Mouse (Mus musculus) stomach, embryonic 14.5 days (tissue): ENCODE measurements around the gene Usp49. TPM values are rescaled to one million over a fixed set of nuclear protein-coding genes. Genes with fewer than 3 reads are reported as not detected.
A peak's percentile ranks its signal among the peaks of the same experiment; 100 is the strongest.
"Not testable (repeated sequence)": the region's sequence is repeated elsewhere in the genome, so short reads cannot be mapped to it uniquely, and the experiment has no call there.

Source experiments
- ATAC-seq: fragments of 200-750 bp; cut with Nextera tagmentation; 2 replicates; pipeline ENCODE4 v1.8.0; 2017; ENCODE audit warnings: low read depth, moderate TSS enrichment; ENCODE audit not compliant: insufficient number of reproducible peaks, insufficient read depth, low FRiP score
- H3K27ac ChIP-seq: fragments of 300-500 bp; sonication (generic); 2 replicates; pipeline ENCODE4 v1.5.1; 2014; ENCODE audit warnings: mild to moderate bottlenecking, low read length, moderate library complexity, mixed read lengths
- H3K27me3 ChIP-seq: fragments of 300-500 bp; sonication (generic); 2 replicates; pipeline ENCODE4 v1.6.1; 2014; ENCODE audit warnings: low read length, control low read depth, mixed read lengths; ENCODE audit not compliant: control insufficient read depth, insufficient read depth
- H3K36me3 ChIP-seq: fragments of 300-500 bp; sonication (generic); 2 replicates; pipeline ENCODE4 v1.6.1; 2014; ENCODE audit warnings: mild to moderate bottlenecking, control low read depth, low read length, moderate library complexity, mixed read lengths; ENCODE audit not compliant: control insufficient read depth, insufficient read depth
- H3K4me1 ChIP-seq: fragments of 300-500 bp; sonication (generic); 2 replicates; pipeline ENCODE4 v1.6.1; 2014; ENCODE audit warnings: low read length, control low read depth, mixed read lengths; ENCODE audit not compliant: control insufficient read depth, insufficient read depth
- H3K4me2 ChIP-seq: fragments of 300-500 bp; sonication (generic); replicated peaks from 2 replicates; pipeline ENCODE4 v1.6.1; 2014; ENCODE audit warnings: low read depth, low read length, control low read depth
- H3K4me3 ChIP-seq: fragments of 300-500 bp; sonication (generic); 2 replicates; pipeline ENCODE4 v1.5.1; 2014; ENCODE audit warnings: low read depth, low read length, control low read depth
- H3K9ac ChIP-seq: fragments of 300-500 bp; sonication (generic); replicated peaks from 2 replicates; pipeline ENCODE4 v1.6.1; 2014; ENCODE audit warnings: low read depth, mild to moderate bottlenecking, control low read depth, low read length, moderate library complexity, mixed read lengths
- H3K9me3 ChIP-seq: fragments of 300-500 bp; sonication (generic); 2 replicates; pipeline ENCODE4 v1.6.1; 2016; ENCODE audit warnings: low read depth, low read length, control low read depth; ENCODE audit not compliant: control insufficient read depth
- WGBS: fragments of 180-500 bp; shearing (Covaris S2); extraction: QIAGEN DNeasy Blood & Tissue Kit; methylation state at CpG from one replicate; pipeline ENCODE4 v1.1.7; 2014; 5-methylcytosine and 5-hydroxymethylcytosine counted together
- polyA plus RNA-seq: library from polyadenylated mRNA; unstranded; fragments of >200 nt; fragmentation: Nextera tagmentation; extraction: Ambion mirVana; gene quantifications from 2 replicates; pipeline ENCODE4 v1.2.1, GENCODE M21; 2014

Gene Usp49
- polyA plus RNA-seq, 1 experiment from 2014 or later: 4.9 TPM

GRCm38 (mm10) chr17:47595248-47596161, 35.0 kb upstream of the Usp49 start:
- Histone ChIP-seq H3K9me3 (no peaks in the 10 kb centered on the region), H3K9ac (peak overlapping the region; percentile 98), H3K4me3 (peak overlapping the region; percentile 81), H3K4me2 (peak overlapping the region; percentile 74), H3K27ac (peak overlapping the region; percentile 99), H3K27me3 (no peaks in the 10 kb centered on the region), H3K4me1 (peaks cover 20% of the 10 kb centered on the region), H3K36me3 (peaks cover 30% of the 10 kb centered on the region)
- WGBS: under 1% methylated on average over 21 of the region's 21 CpGs
- ATAC-seq: peak; percentile 78

- peaks cover 20% of the 10 kb centered on the region for H3K4me1 ChIP-seq
- no peaks in the 10 kb centered on the region for H3K9me3 ChIP-seq
- 17% methylated on average over 6 of the region's 6 CpGs for WGBS
- H3K4me2 ChIP-seq: peak overlapping the region; percentile 74
- ATAC-seq: no peak
- H3K27ac ChIP-seq: peak overlapping the region; percentile 99
- peaks cover 38% of the 10 kb centered on the region for H3K36me3 ChIP-seq
- no peaks in the 10 kb centered on the region for H3K27me3 ChIP-seq
- peak overlapping the region; percentile 81 for H3K4me3 ChIP-seq
- peak overlapping the region; percentile 98 for H3K9ac ChIP-seq
Measured at GRCm38 (mm10) chr17:47596162-47596838, 34.2 kb upstream of the Usp49 start.

DNA sequence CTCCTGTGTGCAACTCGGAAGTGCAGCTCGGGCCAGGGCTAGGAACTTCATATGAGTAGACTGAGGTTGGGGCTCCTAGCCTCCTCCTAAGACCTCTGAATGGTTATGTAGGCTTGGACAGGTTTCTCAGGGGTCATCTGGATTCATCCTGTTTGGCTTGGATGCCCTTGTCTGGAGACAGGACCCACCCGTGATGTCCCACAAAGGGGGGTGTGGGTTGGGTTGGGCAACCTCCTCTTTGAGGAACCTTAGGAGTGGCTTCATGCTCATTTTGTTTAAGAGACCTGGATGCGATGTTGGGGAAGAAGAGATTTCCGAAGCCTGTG, 33.7 kb upstream of the Usp49 start:
- peak overlapping the region; percentile 99 for H3K27ac ChIP-seq
- peaks cover 43% of the 10 kb centered on the region for H3K36me3 ChIP-seq
- H3K9me3 ChIP-seq: no peaks in the 10 kb centered on the region
- H3K27me3 ChIP-seq: no peaks in the 10 kb centered on the region
- peak overlapping the region; percentile 74 for H3K4me2 ChIP-seq
- WGBS: 40% methylated on average over 5 of the region's 5 CpGs
- H3K4me1 ChIP-seq: peaks cover 20% of the 10 kb centered on the region
- peak overlapping the region; percentile 98 for H3K9ac ChIP-seq
- H3K4me3 ChIP-seq: peak overlapping the region; percentile 81
- ATAC-seq: no peak

GRCm38 (mm10) chr17:47597261-47597660, 33.2 kb upstream of the Usp49 start:
- H3K27ac ChIP-seq: peak overlapping the region; percentile 99; the same call in 1 of the 2 replicates
- ATAC-seq: no peak
- H3K27me3 ChIP-seq: no peaks in the 10 kb centered on the region
- WGBS: 45% methylated on average over 13 of the region's 13 CpGs
- peaks cover 20% of the 10 kb centered on the region for H3K4me1 ChIP-seq
- peak overlapping the region; percentile 81; the same call in 1 of the 2 replicates for H3K4me3 ChIP-seq
- no peak overlapping the region; the same call in 1 of the 2 replicates for H3K9ac ChIP-seq
- H3K4me2 ChIP-seq: peak overlapping the region; percentile 74
- no peaks in the 10 kb centered on the region for H3K9me3 ChIP-seq
- peaks cover 45% of the 10 kb centered on the region for H3K36me3 ChIP-seq

- WGBS: 17% methylated on average over 10 of the region's 10 CpGs
- H3K27me3 ChIP-seq: no peaks in the 10 kb centered on the region
- no peak for ATAC-seq
- H3K4me2 ChIP-seq: peak overlapping the region; percentile 74
- peak overlapping the region; percentile 99; the same call in 1 of the 2 replicates for H3K27ac ChIP-seq
- H3K4me1 ChIP-seq: peaks cover 20% of the 10 kb centered on the region
- H3K9ac ChIP-seq: no peak overlapping the region
- H3K9me3 ChIP-seq: no peaks in the 10 kb centered on the region
- peaks cover 45% of the 10 kb centered on the region for H3K36me3 ChIP-seq
- peak overlapping the region; percentile 81; the same call in 1 of the 2 replicates for H3K4me3 ChIP-seq
Measured at GRCm38 (mm10) chr17:47597838-47598579, 32.5 kb upstream of the Usp49 start.

- not testable (repeated sequence) for H3K9ac ChIP-seq, H3K27ac ChIP-seq, H3K27me3 ChIP-seq, H3K9me3 ChIP-seq, H3K4me3 ChIP-seq, H3K4me2 ChIP-seq, ATAC-seq
- Histone ChIP-seq H3K36me3 (peaks cover 49% of the 10 kb centered on the region), H3K4me1 (peaks cover 20% of the 10 kb centered on the region)
- WGBS: 79% methylated on average over 10 of the region's 10 CpGs
Measured at GRCm38 (mm10) chr17:47598580-47599304, 31.7 kb upstream of the Usp49 start.

- H3K27ac ChIP-seq: peak overlapping the region; percentile 61
- H3K9ac ChIP-seq: no peak overlapping the region
- H3K4me1 ChIP-seq: peaks cover 20% of the 10 kb centered on the region
- no peak overlapping the region for H3K4me3 ChIP-seq
- ATAC-seq: no peak
- H3K4me2 ChIP-seq: no peak overlapping the region
- H3K36me3 ChIP-seq: peaks cover 52% of the 10 kb centered on the region
- H3K9me3 ChIP-seq: no peaks in the 10 kb centered on the region
- WGBS: 71% methylated on average over 11 of the region's 11 CpGs
- H3K27me3 ChIP-seq: no peaks in the 10 kb centered on the region
Measured at GRCm38 (mm10) chr17:47599511-47600297, 30.8 kb upstream of the Usp49 start.
